Mouse (Mus musculus) CH12.LX (cell line): ENCODE data around the gene Gm5129.

Source experiments
- BHLHE40 ChIP-seq: IDR thresholded peaks from 2 replicates; pipeline ENCODE4 v1.6.1; 2011; ENCODE audit warnings: mild to moderate bottlenecking, low read depth, low read length, improper control_type of control experiment
- CHD2 ChIP-seq: IDR thresholded peaks from 2 replicates; pipeline ENCODE4 v1.6.1; 2011; ENCODE audit warnings: low read length, improper control_type of control experiment
- CTCF ChIP-seq, 2 experiments: IDR thresholded peaks in 1 of 2; conservative IDR thresholded peaks in 1 of 2; 2 replicates each; pipeline ENCODE4 v1.5.1; 2011 to 2012; ENCODE audit warnings: low read depth in 2 of 2, low read length in 2 of 2, improper control_type of control experiment in 1 of 2, inconsistent platforms in 1 of 2, mild to moderate bottlenecking in 1 of 2, moderate library complexity in 1 of 2
- ETS1 ChIP-seq: conservative IDR thresholded peaks from 2 replicates; pipeline ENCODE4 v1.6.1; 2012; ENCODE audit warnings: low read depth, mild to moderate bottlenecking, inconsistent platforms, low read length, improper control_type of control experiment, moderate library complexity
- JUND ChIP-seq: conservative IDR thresholded peaks from 2 replicates; pipeline ENCODE4 v1.6.1; 2011; ENCODE audit warnings: low read depth, low read length, improper control_type of control experiment
- MAX ChIP-seq: IDR thresholded peaks from 2 replicates; pipeline ENCODE4 v1.6.1; 2011; ENCODE audit warnings: low read length, improper control_type of control experiment
- MEF2A ChIP-seq: IDR thresholded peaks from 2 replicates; pipeline ENCODE4 v1.6.1; 2014; ENCODE audit warnings: low read depth, mild to moderate bottlenecking, inconsistent platforms, low read length, improper control_type of control experiment, borderline replicate concordance
- NELFE ChIP-seq: IDR thresholded peaks from 2 replicates; pipeline ENCODE4 v1.6.1; 2011; ENCODE audit warnings: low read depth, low read length, improper control_type of control experiment
- POLR2A ChIP-seq: IDR thresholded peaks from 2 replicates; pipeline ENCODE4 v1.6.1; 2011; ENCODE audit warnings: low read depth, mild to moderate bottlenecking, improper control_type of control experiment, low read length
- RAD21 ChIP-seq: IDR thresholded peaks from 2 replicates; pipeline ENCODE4 v1.6.1; 2011; ENCODE audit warnings: low read depth, mild to moderate bottlenecking, low read length, improper control_type of control experiment, moderate library complexity
- RCOR1 ChIP-seq: conservative IDR thresholded peaks from 2 replicates; pipeline ENCODE4 v1.6.1; 2012; ENCODE audit warnings: low read depth, mild to moderate bottlenecking, inconsistent platforms, low read length, improper control_type of control experiment
- ZC3H11A ChIP-seq: IDR thresholded peaks from 2 replicates; pipeline ENCODE4 v1.6.1; 2012; ENCODE audit warnings: low read depth, mild to moderate bottlenecking, inconsistent platforms, low read length, improper control_type of control experiment

GRCm38 (mm10) chr5:29782261-29782660 lies 46.5 kb upstream of the Gm5129 start:
- TF ChIP-seq POLR2A: no peak
- TF ChIP-seq CTCF (conservative IDR thresholded peaks at IDR 0.05 in 1 of 2, IDR thresholded peaks at IDR 0.05 in 1 of 2; ENCODE audit: low read depth in 2 of 2, low read length in 2 of 2): no peak
- no peak for TF ChIP-seq RCOR1
- TF ChIP-seq ZC3H11A: no peak
- TF ChIP-seq RAD21: no peak
- TF ChIP-seq CHD2: no peak
- no peak for TF ChIP-seq BHLHE40
- TF ChIP-seq NELFE: no peak
- no peak for TF ChIP-seq MEF2A
- no peak for TF ChIP-seq MAX
- no peak for TF ChIP-seq ETS1
- no peak for TF ChIP-seq JUND
